Mouse (Mus musculus) megakaryocyte, adult 5-6 weeks (primary cell): ENCODE measurements around the gene Hsd17b14. TPM values are rescaled to one million over a fixed set of nuclear protein-coding genes. Genes with fewer than 3 reads are reported as not detected.
A peak's percentile ranks its signal among the peaks of the same experiment; 100 is the strongest.

Source experiments
- ATAC-seq: 2 replicates; pipeline ENCODE4 v1.8.0; 2016; ENCODE audit warnings: mild to moderate bottlenecking, inconsistent platforms; ENCODE audit not compliant: poor library complexity, severe bottlenecking
- total RNA-seq, 2 experiments: library from RNA; stranded (forward) in 1 of 2; stranded (reverse) in 1 of 2; fragments of 153-499, 151-499 nt in 1 of 2; fragments of 221-1000, 200-1000 nt in 1 of 2; gene quantifications; 2 replicates each; pipeline versions ENCODE4 v1.2.3 to v1.2.4; 2015 to 2017

Hsd17b14 gene
- total RNA-seq, 2 experiments from 2014 or later: 0.25 TPM; not detected in 1

- no peak for ATAC-seq
These were observed 10.1 kb downstream of the Hsd17b14 start for GRCm38 (mm10) chr7:45564811-45565210.

DNA sequence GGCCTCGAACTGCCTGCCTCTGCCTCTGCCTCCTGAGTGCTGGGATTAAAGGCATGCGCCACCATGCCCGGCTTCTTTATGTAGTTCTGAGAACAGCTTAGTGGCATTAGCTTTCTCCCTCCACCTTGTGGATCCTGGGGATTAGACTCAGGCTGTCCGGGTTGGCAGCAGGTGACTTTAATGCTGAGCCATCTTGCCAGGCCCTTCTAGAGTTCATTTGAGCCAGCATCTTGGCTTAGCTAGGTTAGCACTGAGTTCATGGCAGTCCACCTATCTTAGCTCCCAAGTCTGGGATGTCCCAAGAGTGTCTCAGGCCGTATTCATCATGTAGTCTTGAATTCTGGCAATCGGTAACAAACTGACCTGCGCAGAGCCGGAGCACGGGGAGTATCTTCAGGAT, 10.8 kb downstream of the Hsd17b14 start:
- ATAC-seq: no peak

DNA sequence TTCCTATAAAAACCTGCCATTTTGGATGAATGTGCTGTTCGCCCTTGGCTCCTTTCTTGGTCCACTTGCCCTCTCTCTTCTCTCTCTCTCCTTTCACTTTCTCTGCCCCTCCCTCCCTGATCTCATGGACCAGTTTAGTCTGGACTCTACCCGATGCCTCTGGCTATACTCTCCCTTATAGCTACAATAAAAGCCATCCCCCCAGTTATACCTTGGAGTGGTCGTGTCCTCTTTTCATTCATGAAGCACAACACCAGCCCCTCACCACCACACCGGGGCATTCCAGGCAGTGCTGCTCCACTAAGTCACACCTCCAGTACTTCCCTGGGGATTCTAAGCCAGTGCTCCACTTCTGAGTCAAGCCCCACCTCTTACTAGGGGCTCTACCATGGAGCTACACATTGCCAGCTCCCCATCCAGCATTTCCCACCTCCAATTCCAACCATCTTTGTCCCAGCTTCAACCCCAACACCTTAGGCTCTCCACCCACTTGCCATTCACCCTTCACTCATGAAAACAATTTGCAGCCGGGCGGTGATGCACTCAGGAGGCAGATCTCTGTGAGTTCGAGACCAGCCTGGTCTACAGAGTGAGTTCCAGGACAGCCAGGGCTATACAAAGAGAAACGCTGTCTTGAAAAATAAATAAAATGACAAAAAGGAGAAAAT, 12.6 kb downstream of the Hsd17b14 start:
- no peak for ATAC-seq

GRCm38 (mm10) chr7:45567780-45568516, 13.3 kb downstream of the Hsd17b14 start:
- peak; percentile 88 for ATAC-seq

DNA sequence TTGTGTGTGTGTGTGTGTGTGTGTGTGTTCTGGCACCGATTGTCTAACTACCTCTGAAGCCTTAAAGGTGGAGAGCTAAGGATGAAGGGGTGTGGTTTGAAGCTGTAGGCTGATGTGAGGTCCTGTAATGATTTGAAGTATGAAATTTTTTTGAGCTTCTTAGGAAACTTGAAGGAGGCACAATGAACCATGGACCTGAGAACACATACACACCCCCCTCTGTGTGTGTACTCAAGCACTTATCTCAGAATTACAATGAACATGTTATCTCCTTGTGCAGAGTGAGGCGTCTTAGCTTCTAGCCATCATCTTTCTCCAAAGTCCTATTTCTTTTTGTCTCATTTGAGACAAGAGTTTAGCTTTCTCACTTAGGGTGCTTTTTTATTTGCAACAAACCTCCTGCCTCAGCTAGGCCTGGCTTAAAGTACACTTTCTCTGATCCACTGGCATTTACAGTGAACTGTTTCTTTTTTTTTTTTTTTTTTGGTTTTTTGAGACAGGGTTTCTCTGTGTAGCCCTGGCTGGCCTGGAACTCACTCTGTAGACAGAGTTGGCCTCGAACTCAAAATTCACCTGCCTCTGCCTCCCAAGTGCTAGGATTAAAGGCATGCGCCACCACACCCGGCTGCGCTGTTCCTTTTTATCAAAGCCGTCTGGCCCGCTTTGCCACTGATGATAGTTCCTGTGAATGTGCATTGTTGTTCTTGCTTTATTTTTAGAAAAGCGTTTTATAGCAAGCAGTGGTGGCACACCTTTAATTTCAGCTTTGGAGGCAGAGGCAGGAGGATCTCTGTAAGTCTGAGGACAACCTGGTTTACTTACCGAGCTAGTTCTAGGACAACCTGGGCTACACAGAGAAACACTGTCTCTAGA, 14.1 kb downstream of the Hsd17b14 start:
- no peak for ATAC-seq

- peak; percentile 78 for ATAC-seq
These were observed 15.5 kb downstream of the Hsd17b14 start, which contains the start of gene Bcat2 for GRCm38 (mm10) chr7:45570103-45570741. Gene Bcat2, plus strand, starts transcription at chr7:45570153.

- no peak for ATAC-seq
These were observed 17.3 kb downstream of the Hsd17b14 start for GRCm38 (mm10) chr7:45571966-45572365.

- ATAC-seq: no peak
These were observed 19.3 kb downstream of the Hsd17b14 start for GRCm38 (mm10) chr7:45573954-45574353.

DNA sequence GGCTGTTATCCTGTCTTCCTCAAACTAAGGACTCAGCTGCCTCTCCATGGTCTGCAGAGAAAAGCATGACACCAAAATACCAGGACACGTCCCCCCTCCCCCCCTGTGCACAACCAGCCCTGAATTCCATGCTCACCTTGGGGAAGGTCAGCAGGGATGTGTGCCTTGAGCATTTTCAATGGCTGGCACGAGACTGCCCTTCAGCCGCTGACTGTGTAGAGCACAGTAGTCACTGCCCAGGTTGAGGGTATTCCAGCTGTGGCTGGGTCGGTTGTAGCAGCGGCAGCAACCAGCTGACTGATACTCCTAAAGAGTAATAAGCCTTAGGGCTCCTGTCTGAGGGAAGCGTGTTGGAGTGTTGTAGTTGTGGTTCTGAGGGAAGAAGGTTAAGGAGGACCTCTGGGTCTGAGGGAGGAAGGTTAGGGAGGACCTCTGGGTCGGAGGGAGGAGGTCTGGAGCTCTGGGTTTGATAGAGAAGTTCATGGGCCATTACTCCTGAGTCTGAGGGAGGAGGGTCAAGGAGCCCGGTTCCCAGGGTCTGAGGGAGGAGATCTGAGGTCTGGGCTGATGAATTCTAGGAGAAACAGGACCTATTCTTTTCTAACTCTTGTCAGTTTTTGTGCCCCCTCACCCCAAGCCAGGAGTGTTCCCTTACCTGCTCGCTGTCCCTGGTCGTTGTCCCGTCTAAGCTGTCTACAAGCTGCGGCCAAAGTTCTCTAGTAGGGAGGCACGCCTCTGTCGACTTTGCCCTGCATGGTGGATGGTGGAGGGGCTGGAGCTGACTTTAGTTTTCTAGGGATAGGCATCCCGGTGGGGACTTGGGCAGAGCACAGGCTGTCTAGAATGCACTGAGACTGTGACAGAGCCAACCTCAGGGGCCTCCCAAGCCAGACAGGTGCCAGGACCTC, 20.0 kb downstream of the Hsd17b14 start:
- ATAC-seq: no peak

DNA sequence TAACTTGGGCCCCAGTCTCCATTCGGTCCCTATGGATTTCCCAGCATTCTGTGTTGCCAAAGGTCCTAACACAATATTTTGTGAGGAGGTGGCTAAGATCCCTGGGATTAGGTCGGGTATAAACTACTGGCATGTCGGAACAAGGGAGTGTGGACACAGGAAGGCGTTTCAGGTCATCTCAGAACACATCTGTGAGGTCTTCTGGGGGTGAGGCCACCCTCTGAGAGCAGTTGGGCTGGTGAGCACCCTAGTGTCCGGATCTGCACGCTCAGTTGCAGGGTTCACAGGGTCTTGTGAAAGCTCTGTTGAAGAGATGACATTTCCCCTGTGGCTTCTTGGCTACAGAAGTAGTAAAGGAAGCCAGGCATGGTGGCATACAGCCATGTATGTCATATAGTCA, 31.2 kb downstream of the Hsd17b14 start:
- no peak for ATAC-seq

GRCm38 (mm10) chr7:45587631-45588592, 33.2 kb downstream of the Hsd17b14 start:
- ATAC-seq: no peak

- peak; percentile 86 for ATAC-seq
These were observed 34.5 kb downstream of the Hsd17b14 start for GRCm38 (mm10) chr7:45589173-45589572.

- ATAC-seq: no peak
These were observed 35.2 kb downstream of the Hsd17b14 start for GRCm38 (mm10) chr7:45589898-45590297.

GRCm38 (mm10) chr7:45590874-45591273, 36.2 kb downstream of the Hsd17b14 start:
- no peak for ATAC-seq

GRCm38 (mm10) chr7:45591880-45592279, 37.2 kb downstream of the Hsd17b14 start:
- no peak for ATAC-seq

GRCm38 (mm10) chr7:45593118-45593815, 38.6 kb downstream of the Hsd17b14 start:
- peak; percentile 75 for ATAC-seq

DNA sequence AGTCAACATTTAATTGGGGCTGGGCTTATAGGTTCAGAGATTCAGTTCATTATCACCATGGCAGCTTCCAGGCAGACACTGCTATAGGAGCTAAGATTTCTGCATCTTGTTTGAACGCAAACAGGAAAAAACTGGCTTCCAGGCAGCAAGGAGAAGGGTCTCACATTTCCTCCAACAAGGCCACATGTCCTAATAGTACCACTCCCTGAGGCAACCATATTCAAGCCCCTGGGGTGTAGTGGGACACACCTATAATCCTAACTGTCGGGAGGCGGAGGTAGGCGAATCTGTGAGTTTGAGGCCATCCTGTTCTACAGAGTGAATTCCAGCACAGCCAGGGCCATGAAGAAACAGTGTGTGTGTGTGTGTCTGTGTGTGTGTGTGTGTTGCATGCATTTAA, 40.5 kb downstream of the Hsd17b14 start:
- no peak for ATAC-seq

GRCm38 (mm10) chr7:45596107-45596506, 41.4 kb downstream of the Hsd17b14 start:
- ATAC-seq: no peak
